Comparison of ENCODE assay signal across 13 mouse cellular contexts in genomic region chr2:158741011-158741501, GRCm38 (mm10). TPM values are rescaled to one million over a fixed set of nuclear protein-coding genes. Genes with fewer than 3 reads are reported as not detected.
DNase-seq lines count a peak whose midpoint lies in the region; ATAC-seq lines count a peak whose summit lies in the region.
"Had no signal": no experiment of that assay in that cellular context is flagged by ENCODE, and none has a peak within 500 bp of the region (broad histone marks: within the 10 kb centered on the region; RNA-seq: fewer than 3 reads in every experiment).

No protein-coding gene starts in this region.

- no peaks in the 10 kb centered on the region for H3K36me3 ChIP-seq in hindbrain, embryonic 16.5 days (ENCODE audit: control insufficient read depth, insufficient read depth, low read length)
- H3K36me3 ChIP-seq: liver, embryonic 13.5 days had no signal

- no peak overlapping the region for H3K4me3 ChIP-seq in hindbrain, embryonic 16.5 days (ENCODE audit: low read length)
- H3K4me3 ChIP-seq: hindbrain, embryonic 15.5 days; liver, embryonic 13.5 days had no signal

- 30% methylated on average over 9 of the region's 9 CpGs for WGBS in hindbrain, embryonic 16.5 days

- no peaks in the 10 kb centered on the region for H3K9me3 ChIP-seq in hindbrain, embryonic 16.5 days (ENCODE audit: control insufficient read depth, low read length)
- H3K9me3 ChIP-seq: hindbrain, embryonic 15.5 days; liver, embryonic 13.5 days had no signal

- H3K27ac ChIP-seq in hindbrain, embryonic 16.5 days (ENCODE audit: low read depth, low read length) = no peak overlapping the region
- H3K27ac ChIP-seq: hindbrain, embryonic 15.5 days; liver, embryonic 13.5 days had no signal

- peak; percentile 9; the same call in 1 of the 2 replicates for ATAC-seq in frontal cortex, adult (ENCODE audit: low TSS enrichment)
- peak; percentile 38; the same call in 1 of the 2 replicates for ATAC-seq in hindbrain, embryonic 16.5 days

- DNase-seq in frontal cortex, postnatal 36 days (ENCODE audit: low spot score in 2 of 2) = no peak
- DNase-seq in ovary, postnatal 36 days (ENCODE audit: low spot score) = peak; percentile 68
- no peak for DNase-seq in ovary, postnatal 14 days (ENCODE audit: low spot score)
- DNase-seq in testis, postnatal 10 days (ENCODE audit: low spot score) = peak; percentile 52
- DNase-seq in urinary bladder, postnatal 4 days (ENCODE audit: low spot score in 2 of 2) = no peak
- no peak for DNase-seq in urinary bladder, adult 18-20 months (ENCODE audit: low spot score in 2 of 2)
- DNase-seq: cerebellum, adult 18-20 months; kidney, postnatal 36 days; liver, embryonic 13.5 days; thymus, adult 18-20 months had no signal

- H3K4me1 ChIP-seq in hindbrain, embryonic 16.5 days (ENCODE audit: control insufficient read depth, insufficient read depth, low read depth, low read length) = peaks cover 4% of the 10 kb centered on the region; the same call in 1 of the 2 replicates
- H3K4me1 ChIP-seq: liver, embryonic 13.5 days had no signal

- H3K9ac ChIP-seq in hindbrain, embryonic 16.5 days (ENCODE audit: low read depth, low read length) = no peak overlapping the region
- H3K9ac ChIP-seq: hindbrain, embryonic 15.5 days; liver, embryonic 13.5 days had no signal

- H3K27me3 ChIP-seq in hindbrain, embryonic 16.5 days (replicated peaks; ENCODE audit: control insufficient read depth, insufficient read depth, low read length) = no peaks in the 10 kb centered on the region
- H3K27me3 ChIP-seq: hindbrain, embryonic 15.5 days; liver, embryonic 13.5 days had no signal

- H3K4me2 ChIP-seq in hindbrain, embryonic 16.5 days (ENCODE audit: low read length) = no peak overlapping the region
- H3K4me2 ChIP-seq: hindbrain, embryonic 15.5 days; liver, embryonic 13.5 days had no signal

RNA-seq across cellular contexts. Expression of gene Fam83d, which starts 26.8 kb away (rescaled TPM):
- 7.9 and 10.6 TPM in 2 replicates for polyA plus RNA-seq in hindbrain, embryonic 16.5 days (2015; fragmentation: Nextera tagmentation; extraction: Ambion mirVana)

RNA-seq across cellular contexts. Expression of gene Dhx35, which starts 53.6 kb away (rescaled TPM):
- 13.0 and 13.5 TPM in 2 replicates for polyA plus RNA-seq in hindbrain, embryonic 16.5 days (2015; fragmentation: Nextera tagmentation; extraction: Ambion mirVana)

Comparison
In these comparisons a context has a peak if more than half of its experiments do, and no peak if none do; other contexts are left out.
1. DNase-seq: peak in ovary, postnatal 36 days (single experiment) and testis, postnatal 10 days (single experiment); none in frontal cortex, postnatal 36 days (0 of 2), ovary, postnatal 14 days (single experiment), urinary bladder, postnatal 4 days (0 of 2) and urinary bladder, adult 18-20 months (0 of 2).